Mouse (Mus musculus) hematopoietic stem cell, adult 5-6 weeks (primary cell): ENCODE measurements around the gene Lgals4. TPM values are rescaled to one million over a fixed set of nuclear protein-coding genes. Genes with fewer than 3 reads are reported as not detected.

ENCODE experiments used
- ATAC-seq, 2 experiments: fragments of 125-278 bp in 1 of 2; replicated peaks in 1 of 2; 2 replicates each; pipeline ENCODE4 v1.8.0; 2016 to 2017; ENCODE audit warnings: inconsistent platforms in 2 of 2, mild to moderate bottlenecking in 2 of 2, moderate number of reproducible peaks in 2 of 2, low read depth in 1 of 2, moderate TSS enrichment in 1 of 2; ENCODE audit not compliant: low FRiP score in 2 of 2, poor library complexity in 2 of 2, severe bottlenecking in 2 of 2, insufficient read depth in 1 of 2, low TSS enrichment in 1 of 2
- total RNA-seq: library from RNA; stranded (forward); fragments of 172-1452, 232-1000 nt; gene quantifications from 2 replicates; pipeline ENCODE4 v1.2.3, GENCODE M21; 2017

Lgals4 gene
- total RNA-seq, 1 experiment from 2014 or later = 16.8 TPM

DNA sequence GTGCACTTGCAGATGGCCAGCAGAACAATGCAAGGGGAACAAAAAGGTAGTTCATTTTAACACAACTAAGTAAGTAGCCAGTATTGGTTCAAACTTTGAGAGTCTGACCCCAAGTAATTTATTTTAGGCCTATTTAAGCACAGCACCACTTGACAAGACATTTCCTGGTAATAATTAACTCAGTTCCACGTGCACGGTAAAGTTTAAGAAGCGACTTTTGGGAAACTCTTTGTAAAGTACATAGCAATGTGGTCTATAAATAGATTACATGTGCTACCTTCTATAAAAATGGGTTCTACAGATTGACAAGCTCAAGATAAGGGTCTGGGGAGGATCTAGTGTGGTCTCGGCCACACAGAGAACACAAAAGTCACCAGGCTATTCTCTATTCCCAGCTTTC is 29.9 kb upstream of the Lgals4 start:
- no peak for ATAC-seq

DNA sequence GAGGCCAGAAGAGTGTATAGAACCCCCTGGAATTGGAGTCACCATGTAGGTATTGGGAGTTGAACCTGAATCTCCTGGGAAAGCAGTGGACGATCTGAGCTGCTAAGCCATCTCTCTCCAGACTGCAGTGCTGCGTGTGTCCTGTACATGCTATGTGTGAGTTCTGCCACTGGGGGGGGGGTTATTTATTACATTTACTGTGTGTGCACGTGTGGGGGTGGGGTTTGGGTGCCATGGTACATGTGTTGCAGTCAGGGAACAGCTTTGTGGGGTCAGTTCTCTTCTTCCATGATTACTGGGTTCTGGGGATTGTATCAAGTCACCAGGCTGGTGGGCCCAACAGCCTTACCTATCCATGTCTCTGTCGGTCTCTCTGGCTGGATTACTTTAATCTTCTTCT is 26.8 kb upstream of the Lgals4 start:
- no peak for ATAC-seq

- no peak for ATAC-seq
Observed at GRCm38 (mm10) chr7:28807641-28808220, 25.9 kb upstream of the Lgals4 start.

DNA sequence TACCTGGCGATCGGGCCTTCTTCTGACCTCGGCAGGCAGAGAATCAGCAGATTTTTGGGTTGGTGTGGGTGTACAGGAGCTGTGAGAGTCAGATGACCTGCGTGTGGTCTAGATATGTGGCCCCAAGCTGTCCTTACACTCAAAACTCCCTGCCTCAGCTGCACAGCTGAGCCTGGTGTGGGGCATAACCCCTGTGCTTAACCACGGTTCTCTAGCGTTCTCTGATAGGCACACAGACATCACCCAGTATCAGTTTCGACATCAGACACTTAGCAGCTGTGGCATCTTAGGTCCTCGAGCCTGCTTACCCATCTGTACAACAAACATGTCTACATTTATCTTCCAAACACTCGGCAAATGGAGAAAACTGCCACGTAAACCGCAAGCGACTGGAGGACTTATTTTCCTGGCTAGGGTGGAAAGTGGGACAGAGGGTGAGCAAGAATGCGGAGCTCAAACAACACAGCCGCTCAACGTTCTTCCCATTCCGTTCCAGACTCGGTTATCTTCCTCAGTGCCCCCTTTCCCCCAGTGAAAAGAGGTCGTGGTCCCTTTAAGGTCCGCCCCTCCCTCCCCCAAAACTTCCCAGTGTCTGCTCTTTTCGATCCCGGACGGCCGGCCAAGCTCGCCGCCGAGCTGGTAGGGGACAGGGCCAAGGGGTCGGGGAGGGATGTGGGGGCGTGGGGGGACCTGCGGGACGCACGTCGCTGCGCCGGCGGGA is 25.3 kb upstream of the Lgals4 start, which contains the start of gene Hnrnpl:
Hnrnpl (plus strand) TSS at position 321 of the 721 bp plus-strand sequence.
- no peak for ATAC-seq

- peak; percentile 48 to 53 for ATAC-seq
Observed at GRCm38 (mm10) chr7:28808957-28809393, 24.7 kb upstream of the Lgals4 start.

- ATAC-seq = peak; percentile 4 to 8; a peak in 2 of 4 replicates
Observed at GRCm38 (mm10) chr7:28809401-28810089, 24.1 kb upstream of the Lgals4 start.

DNA sequence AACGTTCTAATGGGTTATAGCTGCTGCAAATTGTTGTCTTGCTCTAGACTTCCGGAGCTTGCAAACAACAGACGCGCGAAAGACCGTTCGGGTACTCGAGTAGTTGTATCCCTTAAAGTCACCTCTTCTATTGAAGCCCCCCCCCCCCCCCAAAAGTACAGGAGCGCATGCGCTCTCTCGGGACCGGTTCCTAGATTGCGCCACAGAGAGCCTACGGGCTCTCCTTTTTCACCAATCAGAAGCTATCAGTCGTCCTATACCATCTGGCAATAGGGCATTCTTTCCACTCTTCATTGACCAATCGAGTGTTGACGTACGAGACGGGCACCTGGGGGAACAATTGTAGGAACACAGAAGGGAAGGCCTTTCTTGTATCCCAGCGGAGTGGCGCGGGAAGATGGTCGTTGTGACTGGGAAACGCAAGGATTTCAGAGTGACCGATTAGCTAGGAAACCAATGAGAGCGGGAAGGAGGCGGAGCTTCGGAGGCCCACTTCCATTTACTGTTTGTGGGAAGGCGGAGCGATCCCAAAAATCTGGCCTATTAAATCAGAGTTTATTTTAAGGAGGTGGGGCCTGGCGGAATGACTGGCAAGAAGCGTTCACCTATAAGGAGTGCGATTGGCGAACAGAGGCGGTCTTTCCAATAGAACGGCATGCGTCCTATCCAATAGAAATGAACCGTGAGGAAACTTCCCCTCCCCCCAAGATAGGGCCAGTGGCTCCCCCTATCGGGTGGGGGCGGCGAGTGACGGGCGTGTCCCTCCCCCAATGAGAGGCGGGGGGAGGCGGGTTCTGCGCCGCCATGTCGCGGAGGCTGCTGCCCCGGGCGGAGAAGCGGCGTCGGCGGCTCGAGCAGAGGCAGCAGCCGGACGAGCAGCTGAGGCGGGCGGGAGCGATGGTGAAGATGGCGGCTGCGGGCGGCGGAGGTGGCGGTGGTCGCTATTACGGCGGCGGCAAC is 23.3 kb upstream of the Lgals4 start:
- ATAC-seq = peak; percentile 71 to 73

DNA sequence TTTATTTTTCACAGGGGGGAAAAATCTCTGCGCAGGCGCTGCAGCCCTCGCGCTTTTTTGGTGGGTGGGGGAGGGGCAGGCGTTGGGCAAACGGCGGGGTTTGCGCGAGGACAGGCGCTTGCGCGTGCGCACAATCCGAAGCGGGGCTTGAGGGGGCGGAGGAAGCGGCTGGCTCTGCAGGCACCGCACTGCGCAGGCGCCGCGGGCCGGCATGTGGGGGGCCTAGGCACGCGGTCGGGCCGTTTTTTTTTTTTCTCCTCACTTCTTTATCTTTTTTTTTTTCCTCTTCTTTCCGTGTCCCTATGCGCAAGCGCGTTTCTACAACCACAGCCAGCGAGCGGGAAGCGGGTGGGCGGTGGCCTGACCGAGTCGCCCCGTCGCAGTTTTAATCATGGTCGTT is 22.4 kb upstream of the Lgals4 start:
- ATAC-seq = peak in 1 of 2 experiments; percentile 21; a peak in 3 of 4 replicates

- no peak for ATAC-seq
Observed at GRCm38 (mm10) chr7:28811640-28812275, 21.9 kb upstream of the Lgals4 start.

GRCm38 (mm10) chr7:28812436-28812835 is 21.2 kb upstream of the Lgals4 start:
- ATAC-seq = no peak

DNA sequence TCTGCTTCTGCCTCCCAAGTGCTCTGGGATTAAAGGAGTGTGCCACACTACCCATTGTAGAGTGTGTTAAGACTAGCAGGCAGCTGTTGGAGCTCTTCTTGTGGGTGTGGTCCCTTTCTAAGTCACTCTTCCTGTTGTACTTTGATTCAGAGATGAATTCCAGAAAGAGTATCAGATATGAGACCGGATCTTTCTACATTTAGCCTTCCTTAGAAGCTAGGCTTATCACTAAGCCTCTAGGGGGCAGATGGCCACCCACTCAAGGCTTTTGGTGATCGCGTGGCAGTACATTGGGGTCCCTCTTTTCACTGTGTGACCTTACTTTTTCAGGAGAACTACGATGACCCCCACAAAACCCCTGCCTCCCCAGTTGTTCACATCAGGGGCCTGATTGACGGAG is 20.7 kb upstream of the Lgals4 start:
- no peak for ATAC-seq

DNA sequence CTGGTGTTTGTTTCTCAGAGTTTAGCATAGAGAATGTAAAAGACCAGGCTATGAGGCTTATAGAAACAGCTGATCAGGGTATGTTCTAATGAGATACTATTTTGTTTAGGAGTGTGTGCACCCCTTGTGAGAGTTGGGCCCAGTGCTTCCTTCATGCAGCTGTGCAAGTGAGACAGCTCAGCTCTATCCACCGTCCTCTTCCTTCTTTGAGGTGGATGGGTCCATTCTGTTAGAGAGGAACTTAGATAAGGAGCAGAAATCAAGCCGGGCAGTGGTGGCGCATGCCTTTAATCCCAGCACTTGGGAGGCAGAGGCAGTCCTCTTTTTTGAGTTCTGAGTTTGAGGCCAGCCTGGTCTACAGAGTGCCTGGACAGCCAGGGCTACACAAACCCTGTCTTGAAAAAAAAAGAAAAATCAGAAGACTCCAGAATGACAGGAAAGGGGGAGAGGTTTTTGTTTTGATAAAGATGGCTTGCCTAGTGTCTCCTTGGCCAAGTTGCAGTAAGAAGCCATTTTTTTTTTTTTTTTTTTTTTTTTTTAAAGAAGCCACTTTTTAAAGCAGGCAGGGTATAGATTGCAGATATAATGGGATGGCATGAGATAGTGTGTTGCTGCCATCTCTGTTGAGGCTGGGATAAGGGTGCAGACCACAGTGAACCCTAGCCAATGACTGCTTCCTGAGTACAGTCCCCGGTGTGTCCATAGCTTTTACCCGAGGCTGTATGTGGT is 19.2 kb upstream of the Lgals4 start:
- no peak for ATAC-seq

- no peak for ATAC-seq
Observed at GRCm38 (mm10) chr7:28815230-28815629, 18.4 kb upstream of the Lgals4 start.

DNA sequence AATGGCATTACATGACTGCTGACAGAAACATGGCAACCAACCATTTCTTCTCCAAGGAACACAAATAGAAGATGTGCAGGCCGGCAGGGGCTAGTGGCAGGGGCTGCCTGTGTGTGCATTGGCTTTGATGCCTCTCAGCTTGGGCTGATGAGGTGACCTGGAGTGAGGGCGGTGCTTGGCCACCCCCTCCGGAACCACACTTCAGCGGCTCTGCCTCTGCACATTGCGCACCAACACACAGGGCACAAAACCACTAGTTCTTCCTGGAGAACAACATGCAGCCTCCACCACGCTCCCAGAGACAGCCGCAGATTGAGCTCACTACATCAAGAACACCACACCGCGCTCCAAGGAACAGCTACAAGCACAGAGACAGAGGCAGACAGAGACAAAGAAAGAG is 17.5 kb upstream of the Lgals4 start:
- no peak for ATAC-seq

DNA sequence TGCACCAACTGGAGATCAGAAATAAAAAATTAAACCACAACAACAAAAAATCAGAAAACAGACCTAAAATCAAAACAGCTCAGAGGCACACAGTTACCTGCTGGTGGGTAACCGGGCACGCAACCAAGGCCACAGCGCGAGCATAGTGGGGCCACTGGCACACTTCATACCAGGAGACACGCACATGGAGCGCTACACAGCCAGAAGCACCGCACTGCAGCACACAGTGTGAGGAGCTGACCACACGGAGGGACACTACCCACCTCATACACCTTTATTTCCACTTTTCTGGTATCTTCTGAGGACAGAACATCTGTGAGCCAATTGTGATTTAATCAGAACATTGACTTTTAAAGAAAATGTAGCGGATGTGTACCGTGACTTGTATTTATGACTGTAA is 16.7 kb upstream of the Lgals4 start:
- ATAC-seq = no peak

- ATAC-seq = no peak
Observed at GRCm38 (mm10) chr7:28817524-28817923, 16.1 kb upstream of the Lgals4 start.
